Mouse (Mus musculus): Measurements from ENCODE around the gene Prkcb. TPM values are rescaled to one million over a fixed set of nuclear protein-coding genes. Genes with fewer than 3 reads are reported as not detected.

Gene Prkcb
- polyA plus RNA-seq, 1 experiment = 2.3 TPM

DNA sequence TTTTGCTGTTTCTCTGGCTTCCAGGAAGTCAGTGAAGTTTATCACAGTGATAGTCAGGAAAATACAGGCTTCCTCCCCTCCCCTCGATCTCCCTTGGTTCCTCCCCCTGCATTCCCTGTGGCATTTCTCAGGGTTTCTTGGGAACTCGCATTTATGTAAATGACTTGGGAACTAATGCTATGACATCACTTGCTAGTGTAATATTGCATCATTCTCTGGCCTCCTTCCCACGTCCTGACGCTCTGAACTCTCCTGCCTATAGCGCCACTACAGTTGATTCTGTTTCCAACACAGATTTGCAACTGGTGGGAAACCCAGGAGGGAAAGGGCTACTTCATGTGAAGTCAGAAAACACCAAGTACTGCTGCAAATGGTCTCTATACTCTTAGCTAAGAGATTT lies 384.4 kb downstream of the Prkcb start:
- Histone ChIP-seq H3K9me3 (replicated peaks; ENCODE audit: control insufficient read depth, insufficient read depth, low read length, poor library complexity, severe bottlenecking) (no peaks in the 10 kb centered on the region), H3K36me3 (ENCODE audit: control insufficient read depth, insufficient read depth, low read length, poor library complexity, severe bottlenecking) (no peaks in the 10 kb centered on the region), H3K9ac (ENCODE audit: low read depth, poor library complexity, severe bottlenecking) (no peak overlapping the region), H3K27me3 (ENCODE audit: control insufficient read depth, insufficient read depth, low read length, poor library complexity, severe bottlenecking) (no peaks in the 10 kb centered on the region), H3K4me1 (ENCODE audit: control insufficient read depth, insufficient read depth, low read length) (no peaks in the 10 kb centered on the region), H3K27ac (ENCODE audit: insufficient read depth, low read length) (no peak overlapping the region), H3K4me3 (ENCODE audit: low read depth, low read length) (no peak overlapping the region)
- TF ChIP-seq EP300 (IDR thresholded peaks at IDR 0.05; ENCODE audit: insufficient read depth, low read depth, low read length) = no peak
- no peak for TF ChIP-seq POLR2A (IDR thresholded peaks at IDR 0.05; ENCODE audit: insufficient read depth, low read length)
- TF ChIP-seq CTCF (IDR thresholded peaks at IDR 0.05; ENCODE audit: low read depth, low read length) = no peak

DNA sequence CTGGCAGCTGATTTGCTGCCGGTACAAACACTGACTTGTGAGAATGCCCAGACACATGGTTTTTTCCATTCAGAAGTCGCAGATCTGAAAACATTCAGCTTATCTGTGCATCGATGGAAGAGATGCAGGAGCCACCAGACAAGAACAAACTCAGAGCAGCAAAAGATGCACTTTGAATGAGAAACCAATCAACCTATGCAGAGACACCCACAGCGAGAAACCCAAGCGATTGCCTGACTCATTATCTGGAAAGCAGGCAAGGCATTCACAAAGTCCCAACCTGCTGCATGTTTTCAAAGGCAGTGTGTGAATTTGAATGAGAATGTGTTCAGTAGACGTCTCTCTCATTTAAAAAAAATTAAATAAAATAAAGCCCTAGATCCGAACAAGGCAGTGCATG lies 386.7 kb downstream of the Prkcb start:
- H3K9me3 ChIP-seq (replicated peaks; ENCODE audit: control insufficient read depth, insufficient read depth, low read length, poor library complexity, severe bottlenecking) = no peaks in the 10 kb centered on the region
- H3K27me3 ChIP-seq (ENCODE audit: control insufficient read depth, insufficient read depth, low read length, poor library complexity, severe bottlenecking) = no peaks in the 10 kb centered on the region
- no peak overlapping the region for H3K9ac ChIP-seq (ENCODE audit: low read depth, poor library complexity, severe bottlenecking)
- no peaks in the 10 kb centered on the region for H3K4me1 ChIP-seq (ENCODE audit: control insufficient read depth, insufficient read depth, low read length)
- TF ChIP-seq EP300 (IDR thresholded peaks at IDR 0.05; ENCODE audit: insufficient read depth, low read depth, low read length) (no peak), CTCF (IDR thresholded peaks at IDR 0.05; ENCODE audit: low read depth, low read length) (no peak), POLR2A (IDR thresholded peaks at IDR 0.05; ENCODE audit: insufficient read depth, low read length) (no peak)
- H3K4me3 ChIP-seq (ENCODE audit: low read depth, low read length) = no peak overlapping the region
- H3K36me3 ChIP-seq (ENCODE audit: control insufficient read depth, insufficient read depth, low read length, poor library complexity, severe bottlenecking) = no peaks in the 10 kb centered on the region
- H3K27ac ChIP-seq (ENCODE audit: insufficient read depth, low read length) = no peak overlapping the region

Other genes with a start within 250 kb of the Prkcb start
- gene Ubfd1, start 221.6 kb upstream of the Prkcb start, polyA plus RNA-seq (2011; ENCODE audit: insufficient read depth, insufficient read length, low read depth, missing spikeins) = 73.6 and 75.4 TPM in 2 replicates
- gene Ears2, start 221.5 kb upstream of the Prkcb start, polyA plus RNA-seq (2011; ENCODE audit: insufficient read depth, insufficient read length, low read depth, missing spikeins) = 12.4 and 12.5 TPM in 2 replicates
- 262 and 271 TPM in 2 replicates for gene Ndufab1, start 186.9 kb upstream of the Prkcb start, polyA plus RNA-seq (2011; ENCODE audit: insufficient read depth, insufficient read length, low read depth, missing spikeins)
- 32.0 and 32.6 TPM in 2 replicates for gene Palb2, start 155.8 kb upstream of the Prkcb start, polyA plus RNA-seq (2011; ENCODE audit: insufficient read depth, insufficient read length, low read depth, missing spikeins)
- gene Dctn5, start 155.7 kb upstream of the Prkcb start, polyA plus RNA-seq (2011; ENCODE audit: insufficient read depth, insufficient read length, low read depth, missing spikeins) = 56.5 and 62.4 TPM in 2 replicates
- gene Plk1, start 129.3 kb upstream of the Prkcb start, polyA plus RNA-seq (2011; ENCODE audit: insufficient read depth, insufficient read length, low read depth, missing spikeins) = 157 and 170 TPM in 2 replicates
- gene Ern2, start 102.5 kb upstream of the Prkcb start, polyA plus RNA-seq (2011; ENCODE audit: insufficient read depth, insufficient read length, low read depth, missing spikeins) = not detected in 2 replicates
- not detected in 2 replicates for gene Chp2, start 69.3 kb upstream of the Prkcb start, polyA plus RNA-seq (2011; ENCODE audit: insufficient read depth, insufficient read length, low read depth, missing spikeins)